Mouse (Mus musculus) left cerebral cortex, postnatal 36 days (tissue): ENCODE data around the gene Elf1. TPM values are rescaled to one million over a fixed set of nuclear protein-coding genes. Genes with fewer than 3 reads are reported as not detected.
"Not testable (repeated sequence)": the region's sequence is repeated elsewhere in the genome, so short reads cannot be mapped to it uniquely, and the experiment has no call there.

Experiments used
- DNase-seq, 2 experiments: peaks; one replicate each; pipeline ENCODE4 v3.0.0; 2021 to 2022; ENCODE audit warnings: low spot score in 2 of 2, mixed read lengths in 1 of 2
- intact Hi-C: fragments of 180-260 bp; cut with DNase I; formaldehyde crosslinking; loops from one replicate; pipeline ENCODE4 v1.15.1; 2025
- total RNA-seq, 2 experiments: library from RNA; stranded (reverse); gene quantifications; 2 replicates each; pipeline ENCODE4 v1.2.3; 2021

Elf1 gene
- total RNA-seq = 1 to 10 TPM; 4.1 to 4.8 TPM

DNA sequence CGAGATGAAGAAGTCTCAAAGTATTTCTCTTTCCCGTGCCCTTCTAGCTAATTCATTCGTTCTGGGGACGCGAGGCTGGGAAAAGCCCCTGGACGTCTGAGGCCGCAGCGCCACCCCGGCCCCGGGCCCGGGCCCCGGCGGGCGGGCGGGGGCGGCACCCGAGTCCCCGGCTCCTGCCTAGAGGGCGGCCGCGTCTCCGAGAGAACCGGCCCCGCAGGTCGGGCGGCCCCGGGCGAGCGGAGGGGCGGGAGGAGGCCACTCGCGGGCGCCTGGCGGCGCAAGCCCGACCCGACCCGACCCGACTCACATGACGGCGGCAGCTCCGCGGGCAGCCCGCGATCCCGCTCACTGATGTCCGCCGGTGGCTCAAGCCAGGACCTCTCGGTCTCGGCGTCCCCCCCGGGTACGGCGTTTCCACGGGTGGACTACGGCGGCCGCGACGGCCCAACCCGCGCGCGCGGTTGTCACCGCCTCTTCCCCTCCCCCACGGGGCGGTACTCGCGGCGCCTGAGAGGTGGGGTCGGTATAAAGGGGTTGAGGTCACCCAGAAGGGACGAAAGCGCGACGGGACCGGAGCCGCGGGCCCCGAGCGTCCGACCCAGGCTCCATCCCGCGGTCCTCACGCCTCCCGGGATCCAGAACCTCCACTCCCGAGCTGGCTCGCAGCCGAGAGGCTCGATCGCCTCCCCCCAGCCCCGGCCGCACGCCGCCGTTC is at the start of gene Elf1:
Elf1 (plus strand) TSS at position 571 of the 715 bp plus-strand sequence.
- intact Hi-C loops = loop anchor here (1.0 to 10.0 kb wide), 2 partner anchors 107 to 734 kb away; partner anchors contain the start of gene Sugt1
- peak; percentile 96 to 98 for DNase-seq

DNA sequence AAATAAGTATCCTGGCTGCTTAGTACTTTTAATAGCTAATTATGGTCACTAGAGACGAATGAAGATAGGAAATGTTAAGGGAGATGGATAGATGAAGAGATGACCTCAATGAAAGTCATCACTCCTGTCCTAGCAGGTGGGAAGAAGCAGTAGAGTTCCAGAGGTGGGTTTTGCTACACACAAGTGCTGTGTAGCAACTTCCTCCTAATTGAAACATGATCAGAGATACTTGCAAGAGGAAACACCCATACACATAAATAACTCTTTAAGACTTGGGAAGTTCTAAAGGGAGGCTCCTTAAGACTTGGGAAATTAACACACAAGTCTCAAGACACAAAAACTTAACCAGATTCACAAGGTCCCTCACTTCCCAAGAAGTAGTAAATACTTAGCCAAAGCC is 46.9 kb upstream of the Elf1 start:
- no peak for DNase-seq
- intact Hi-C loops = no loop called here

GRCm38 (mm10) chr14:79440655-79441054 is 40.3 kb upstream of the Elf1 start:
- intact Hi-C loops = no loop called here
- no peak for DNase-seq

DNA sequence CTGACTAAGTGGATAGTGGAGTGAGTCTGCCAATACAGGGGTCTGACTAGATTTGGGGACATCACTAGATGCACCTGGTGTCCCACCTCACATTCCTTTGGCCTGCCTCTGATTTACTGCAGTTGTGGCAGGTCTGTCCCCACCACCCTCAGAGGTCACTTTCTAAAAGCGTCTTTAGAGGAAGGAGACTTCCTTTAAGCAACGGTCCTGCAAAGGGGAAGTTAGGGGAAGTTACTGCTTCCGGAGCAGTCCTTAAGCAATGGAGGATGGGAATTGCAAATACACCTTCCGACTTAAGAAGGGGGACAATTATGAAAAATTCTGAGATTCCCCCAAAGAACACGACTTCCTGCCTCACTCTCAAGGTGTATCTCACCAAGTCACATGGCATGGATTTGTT is 39.6 kb upstream of the Elf1 start:
- no peak for DNase-seq
- intact Hi-C loops = no loop called here

GRCm38 (mm10) chr14:79444601-79445000 is 36.4 kb upstream of the Elf1 start:
- intact Hi-C loops = no loop called here
- DNase-seq = no peak

DNA sequence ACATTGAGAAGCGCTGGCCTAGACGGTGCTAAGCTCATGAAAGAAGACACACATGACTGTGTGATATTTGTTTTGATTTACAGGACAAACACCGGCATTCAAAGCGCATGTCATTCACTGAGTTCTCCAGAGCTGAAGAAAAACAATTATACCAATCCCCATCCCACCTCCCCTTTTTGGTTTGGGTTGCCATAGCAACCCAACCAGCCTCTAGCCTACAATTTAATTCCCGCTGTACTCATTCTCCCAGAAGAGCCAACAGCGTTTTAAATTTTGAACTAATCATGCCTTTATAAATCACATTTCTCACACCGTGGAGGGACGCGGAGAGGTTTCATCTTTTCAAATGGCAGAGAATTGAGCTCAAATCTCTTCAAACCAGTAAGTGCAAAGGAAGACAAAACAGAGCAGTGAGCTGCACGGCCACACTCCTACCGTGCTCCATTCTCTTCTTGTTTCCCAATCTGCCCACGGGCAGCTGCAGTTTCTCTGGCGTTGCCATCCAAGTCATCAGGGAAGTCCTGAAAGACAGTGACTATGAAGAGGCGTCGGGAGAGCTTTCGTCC is 35.9 kb upstream of the Elf1 start:
- intact Hi-C loops = no loop called here
- peak; percentile 15 to 23 for DNase-seq

DNA sequence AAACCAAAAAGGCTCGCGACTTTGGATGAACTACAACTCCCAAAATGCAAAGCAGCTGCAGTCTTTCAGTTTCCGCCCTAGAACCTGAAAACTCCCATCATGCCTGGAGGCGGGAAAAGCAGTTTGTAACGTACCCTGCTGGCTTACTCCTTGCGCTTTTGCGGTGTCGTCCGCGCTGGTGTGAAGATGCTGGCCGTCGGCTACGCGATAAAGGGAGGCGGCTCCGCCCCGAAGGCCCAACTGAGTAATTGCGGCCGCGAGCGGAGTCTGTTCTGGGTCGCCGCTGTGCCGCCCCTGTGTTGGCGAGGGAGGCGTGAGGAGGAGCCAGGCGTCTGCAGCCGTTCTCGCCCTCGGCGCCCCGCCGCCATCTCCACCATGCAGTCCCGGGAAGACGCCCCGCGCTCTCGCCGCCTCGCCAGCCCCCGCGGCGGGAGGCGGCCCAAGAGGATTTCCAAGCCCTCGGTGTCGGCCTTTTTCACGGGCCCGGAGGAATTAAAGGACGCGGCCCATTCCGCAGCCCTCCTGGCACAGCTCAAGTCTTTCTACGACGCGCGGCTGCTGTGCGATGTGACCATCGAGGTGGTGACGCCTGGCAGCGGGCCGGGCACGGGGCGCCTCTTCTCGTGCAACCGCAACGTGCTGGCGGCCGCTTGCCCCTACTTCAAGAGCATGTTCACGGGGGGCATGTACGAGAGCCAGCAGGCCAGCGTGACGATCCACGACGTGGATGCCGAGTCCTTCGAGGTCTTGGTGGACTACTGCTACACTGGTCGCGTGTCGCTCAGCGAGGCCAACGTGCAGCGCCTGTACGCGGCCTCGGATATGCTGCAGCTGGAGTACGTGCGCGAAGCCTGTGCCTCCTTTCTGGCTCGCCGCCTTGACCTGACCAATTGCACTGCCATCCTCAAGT is 29.1 kb upstream of the Elf1 start, which contains the start of gene Kbtbd6:
Kbtbd6 (plus strand) TSS at position 155 of the 910 bp plus-strand sequence.
- intact Hi-C loops = loop anchor here (1.0 kb wide), 1 partner anchor 26 kb away; the partner anchor contains the start of gene Kbtbd7
- DNase-seq = peak; percentile 73 to 75

GRCm38 (mm10) chr14:79452591-79452934 is 28.4 kb upstream of the Elf1 start:
- intact Hi-C loops, DNase-seq: not testable (repeated sequence)

DNA sequence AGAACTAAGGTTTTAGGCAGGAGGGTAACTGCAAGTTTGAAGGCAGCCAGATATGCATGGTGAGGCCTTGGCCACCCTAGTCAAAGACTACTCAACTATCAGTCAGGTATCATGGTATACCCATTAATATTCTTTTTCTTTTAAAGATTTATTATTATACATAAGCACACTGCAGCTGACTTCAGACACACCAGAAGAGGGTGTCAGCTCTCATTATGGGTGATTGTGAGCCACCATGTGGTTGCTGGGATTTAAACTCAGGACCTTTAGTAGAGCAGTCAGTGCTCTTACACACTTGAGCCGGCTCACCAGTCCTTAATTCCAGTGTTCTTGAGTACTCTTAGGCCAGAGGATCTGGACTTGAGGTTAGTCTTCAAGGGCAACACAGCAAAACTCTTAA is 20.6 kb upstream of the Elf1 start:
- intact Hi-C loops = loop anchor here (10.0 kb wide), 1 partner anchor 346 kb away; no protein-coding TSS in a partner anchor
- DNase-seq = no peak

DNA sequence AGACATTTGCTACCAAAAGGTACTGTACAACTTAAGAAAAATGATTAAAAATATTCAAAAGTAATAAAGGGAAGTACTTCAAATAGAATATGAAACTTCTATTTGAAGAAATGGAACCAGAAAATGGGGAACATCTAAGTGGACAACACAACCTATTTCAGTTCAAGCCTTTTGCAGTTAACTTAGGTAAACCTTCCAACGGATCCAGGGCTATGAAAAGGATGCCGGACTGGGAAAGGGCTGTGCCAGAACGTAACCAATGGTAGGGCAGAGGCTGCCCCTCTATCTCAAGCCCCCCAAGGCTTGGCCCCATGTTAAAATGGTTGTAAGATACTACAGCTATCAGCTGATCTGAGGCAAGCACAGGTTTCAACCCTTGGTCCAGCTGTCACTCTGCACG is 20.0 kb upstream of the Elf1 start:
- intact Hi-C loops = loop anchor here (10.0 kb wide), 1 partner anchor 346 kb away; no protein-coding TSS in a partner anchor
- no peak for DNase-seq

GRCm38 (mm10) chr14:79465623-79466022 is 15.4 kb upstream of the Elf1 start:
- intact Hi-C loops = loop anchor here (5.0 to 10.0 kb wide), 2 partner anchors 68 to 351 kb away; partner anchors contain the start of gene Mtrf1
- DNase-seq = no peak

DNA sequence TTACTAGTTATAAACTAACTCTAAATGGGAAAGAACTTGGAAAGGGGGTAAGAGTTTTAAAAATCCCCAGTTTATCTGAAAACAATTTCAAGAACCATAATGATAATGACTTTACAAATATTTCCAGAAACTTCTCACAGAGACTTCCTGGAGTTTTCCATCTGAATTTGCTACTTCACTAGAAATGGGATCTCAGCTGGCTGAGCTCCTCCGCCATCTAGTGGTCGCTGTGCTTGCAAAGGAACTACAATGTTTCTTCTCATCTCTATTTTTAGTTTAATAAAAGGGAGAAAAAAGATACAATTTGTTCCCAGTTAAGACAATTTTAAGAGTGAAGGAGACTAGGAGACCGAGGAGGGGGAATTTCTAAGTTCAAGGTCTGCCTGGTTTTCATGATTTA is 13.4 kb upstream of the Elf1 start:
- peak in 1 of 2 experiments; percentile 34 for DNase-seq
- intact Hi-C loops = loop anchor here (5.0 to 10.0 kb wide), 2 partner anchors 70 to 353 kb away; partner anchors contain the start of gene Mtrf1

GRCm38 (mm10) chr14:79473384-79473783 is 7.6 kb upstream of the Elf1 start:
- intact Hi-C loops = no loop called here
- DNase-seq = no peak

DNA sequence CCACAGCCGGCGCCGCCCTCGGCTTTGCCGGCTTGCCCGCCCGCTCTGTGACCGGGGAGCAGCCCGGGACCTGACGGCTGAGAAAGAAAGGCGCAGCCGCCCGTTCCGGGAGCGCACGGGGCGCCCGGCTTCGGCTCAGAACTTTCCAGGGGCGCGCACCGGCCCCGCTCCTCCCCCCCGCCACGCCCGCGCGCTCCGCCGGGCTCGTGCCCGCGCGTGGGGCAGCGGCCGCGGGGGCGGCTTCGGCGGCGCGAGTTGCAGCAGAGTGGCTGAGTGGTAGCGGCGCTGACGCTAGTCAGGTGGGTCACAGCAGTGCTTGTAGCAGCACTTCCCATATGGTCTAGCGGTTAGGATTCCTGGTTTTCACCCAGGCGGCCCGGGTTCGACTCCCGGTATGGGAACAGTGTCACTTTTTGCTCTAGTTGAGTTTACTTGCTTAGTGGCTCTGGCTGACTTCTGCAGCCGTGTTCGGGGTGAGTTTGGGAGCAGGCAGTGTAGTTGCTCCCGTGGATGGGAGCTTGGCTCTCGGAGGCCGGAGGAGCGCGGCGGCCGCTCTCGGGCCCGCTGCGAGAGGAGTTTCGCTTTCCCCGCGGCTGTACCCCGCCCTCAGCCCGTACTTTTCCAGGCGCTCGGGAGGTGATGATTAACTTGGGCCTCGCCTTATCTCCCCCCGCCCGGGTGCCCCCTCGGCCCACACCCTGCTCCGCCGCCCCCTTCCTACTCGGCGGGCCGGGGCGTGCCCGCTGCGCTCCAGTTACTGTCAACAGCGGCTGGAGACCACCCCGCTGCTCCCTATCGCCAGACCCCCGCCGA is 551 bp downstream of the Elf1 start, which contains the start of gene Wbp4:
Wbp4 (minus strand) TSS at position 182 of the 813 bp plus-strand sequence.
- intact Hi-C loops = loop anchor here (1.0 to 10.0 kb wide), 2 partner anchors 106 to 733 kb away; partner anchors contain the start of gene Sugt1
- DNase-seq = peak; percentile 96 to 98

- DNase-seq = peak; percentile 33 to 35
- intact Hi-C loops = loop anchor here (10.0 kb wide), 1 partner anchor 733 kb away; no protein-coding TSS in a partner anchor
These were observed 1.3 kb downstream of the Elf1 start for GRCm38 (mm10) chr14:79482251-79482661.

GRCm38 (mm10) chr14:79482747-79483355 is 1.9 kb downstream of the Elf1 start:
- intact Hi-C loops = loop anchor here (10.0 kb wide), 1 partner anchor 732 kb away; no protein-coding TSS in a partner anchor
- DNase-seq = no peak

DNA sequence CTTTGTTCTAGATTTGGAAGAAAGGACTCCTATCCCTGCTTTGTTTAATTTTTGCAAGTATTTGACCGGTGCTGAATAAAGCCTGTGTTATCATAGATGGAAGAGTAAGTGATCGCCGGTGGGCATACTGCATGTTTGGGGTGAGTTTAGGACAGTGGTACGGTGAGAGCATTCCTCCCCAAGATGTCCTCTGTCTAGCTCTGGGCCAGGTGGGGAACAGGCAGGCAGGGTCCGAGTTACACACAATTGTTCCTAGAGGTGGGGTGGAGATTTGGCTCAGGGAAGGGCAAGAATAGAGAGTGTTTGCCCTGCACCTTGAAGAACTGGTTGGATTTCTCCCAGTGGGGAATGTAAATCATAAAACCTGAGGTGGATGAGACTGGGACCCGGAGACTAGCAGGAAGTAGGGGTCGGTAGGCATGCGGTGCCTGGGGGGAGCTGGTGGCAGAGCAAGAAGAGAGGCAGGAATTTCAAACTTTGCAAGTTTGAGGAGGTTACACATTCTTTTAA is 2.7 kb downstream of the Elf1 start:
- DNase-seq = no peak
- intact Hi-C loops = loop anchor here (10.0 kb wide), 1 partner anchor 731 kb away; no protein-coding TSS in a partner anchor

GRCm38 (mm10) chr14:79486617-79486992 is 5.6 kb downstream of the Elf1 start:
- no peak for DNase-seq
- intact Hi-C loops = loop anchor here (10.0 kb wide), 1 partner anchor 728 kb away; no protein-coding TSS in a partner anchor
